Mouse (Mus musculus) intestine, postnatal 0 days (tissue): ENCODE results near the gene Atpif1. TPM values are rescaled to one million over a fixed set of nuclear protein-coding genes. Genes with fewer than 3 reads are reported as not detected.
A peak's percentile ranks its signal among the peaks of the same experiment; 100 is the strongest.

ENCODE experiments used
- ATAC-seq: fragments of 200-750 bp; cut with Nextera tagmentation; 2 replicates; pipeline ENCODE4 v1.8.0; 2017; ENCODE audit warnings: mild to moderate bottlenecking, moderate TSS enrichment, moderate library complexity
- H3K27ac ChIP-seq: fragments of 300-500 bp; sonication (generic); 2 replicates; pipeline ENCODE4 v1.5.1; 2014; ENCODE audit warnings: mild to moderate bottlenecking, low read depth, low read length, moderate library complexity
- H3K27me3 ChIP-seq: fragments of 300-500 bp; sonication (generic); replicated peaks from 2 replicates; pipeline ENCODE4 v1.6.1; 2014; ENCODE audit warnings: low read length, mixed read lengths; ENCODE audit not compliant: control insufficient read depth, insufficient read depth
- H3K36me3 ChIP-seq: fragments of 300-500 bp; sonication (generic); 2 replicates; pipeline ENCODE4 v1.6.1; 2014; ENCODE audit warnings: mild to moderate bottlenecking, moderate library complexity; ENCODE audit not compliant: control insufficient read depth, insufficient read depth
- H3K4me1 ChIP-seq: fragments of 300-500 bp; sonication (generic); replicated peaks from 2 replicates; pipeline ENCODE4 v1.6.1; 2014; ENCODE audit warnings: antibody characterized with exemption, low read length, mixed read lengths; ENCODE audit not compliant: control insufficient read depth, insufficient read depth
- H3K4me2 ChIP-seq: fragments of 300-500 bp; sonication (generic); replicated peaks from 2 replicates; pipeline ENCODE4 v1.6.1; 2014; ENCODE audit warnings: low read depth, mild to moderate bottlenecking, moderate library complexity
- H3K4me3 ChIP-seq: fragments of 300-500 bp; sonication (generic); 2 replicates; pipeline ENCODE4 v1.5.1; 2014; ENCODE audit warnings: low read depth, low read length
- H3K9ac ChIP-seq: fragments of 300-500 bp; sonication (generic); 2 replicates; pipeline ENCODE4 v1.6.1; 2014; ENCODE audit warnings: mild to moderate bottlenecking, low read depth, low read length
- H3K9me3 ChIP-seq: fragments of 300-500 bp; sonication (generic); 2 replicates; pipeline ENCODE4 v1.6.1; 2016; ENCODE audit warnings: mixed run types; ENCODE audit not compliant: control insufficient read depth
- CTCF ChIP-seq: sonication (generic); IDR thresholded peaks from 2 replicates; pipeline ENCODE4 v1.5.1; 2016; ENCODE audit warnings: low read depth, mild to moderate bottlenecking, control low read depth, antibody characterized with exemption, moderate library complexity
- WGBS: fragments of 180-500 bp; shearing (Covaris S2); extraction: QIAGEN DNeasy Blood & Tissue Kit; methylation state at CpG from one replicate; pipeline ENCODE4 v1.1.7; 2014; 5-methylcytosine and 5-hydroxymethylcytosine counted together
- polyA plus RNA-seq: library from polyadenylated mRNA; unstranded; fragments of >200 nt; fragmentation: Nextera tagmentation; extraction: Ambion mirVana; gene quantifications from 2 replicates; pipeline ENCODE4 v1.2.1, GENCODE M21; 2015

Gene Atpif1
- polyA plus RNA-seq, 1 experiment from 2014 or later, result 1,835 TPM

GRCm38 (mm10) chr4:132519188-132519587 lies 14.3 kb downstream of the Atpif1 start:
- Histone ChIP-seq H3K9me3 (no peaks in the 10 kb centered on the region), H3K27me3 (no peaks in the 10 kb centered on the region), H3K9ac (no peak overlapping the region), H3K27ac (no peak overlapping the region), H3K4me3 (no peak overlapping the region), H3K4me2 (no peak overlapping the region), H3K36me3 (no peaks in the 10 kb centered on the region), H3K4me1 (peaks cover under 1% of the 10 kb centered on the region; the same call in 1 of the 2 replicates)
- no peak for TF ChIP-seq CTCF
- WGBS, result 55% methylated on average over 3 of the region's 3 CpGs
- ATAC-seq, result no peak

- H3K4me1 ChIP-seq, result no peaks in the 10 kb centered on the region; the same call in 1 of the 2 replicates
- H3K4me3 ChIP-seq, result no peak overlapping the region
- TF ChIP-seq CTCF, result no peak
- ATAC-seq, result peak; percentile 67
- H3K36me3 ChIP-seq, result no peaks in the 10 kb centered on the region
- no peaks in the 10 kb centered on the region for H3K27me3 ChIP-seq
- 33% methylated on average over 8 of the region's 8 CpGs for WGBS
- 0 out of 2 replicates have a peak overlapping the region, but pooled peaks have one; percentile 4 for H3K4me2 ChIP-seq
- H3K9me3 ChIP-seq, result no peaks in the 10 kb centered on the region
- H3K27ac ChIP-seq, result peak overlapping the region; percentile 65
- no peak overlapping the region for H3K9ac ChIP-seq
Observed at GRCm38 (mm10) chr4:132518066-132518465, 15.4 kb downstream of the Atpif1 start.

GRCm38 (mm10) chr4:132515369-132516155 lies 17.9 kb downstream of the Atpif1 start:
- Histone ChIP-seq H3K36me3 (no peaks in the 10 kb centered on the region), H3K27ac (peak overlapping the region; percentile 43), H3K27me3 (no peaks in the 10 kb centered on the region), H3K4me1 (no peaks in the 10 kb centered on the region; the same call in 1 of the 2 replicates), H3K9me3 (no peaks in the 10 kb centered on the region), H3K4me2 (peak overlapping the region; percentile 68), H3K9ac (no peak overlapping the region), H3K4me3 (peak overlapping the region; percentile 41)
- 20% methylated on average over 22 of the region's 22 CpGs for WGBS
- peak; percentile 84 for ATAC-seq
- no peak for TF ChIP-seq CTCF

GRCm38 (mm10) chr4:132514555-132515135 lies 18.8 kb downstream of the Atpif1 start:
- Histone ChIP-seq H3K9me3 (no peaks in the 10 kb centered on the region), H3K27ac (peak overlapping the region; percentile 43), H3K4me3 (peak overlapping the region; percentile 41), H3K27me3 (no peaks in the 10 kb centered on the region), H3K4me1 (no peaks in the 10 kb centered on the region; the same call in 1 of the 2 replicates), H3K36me3 (no peaks in the 10 kb centered on the region), H3K9ac (peak overlapping the region; percentile 46), H3K4me2 (peak overlapping the region; percentile 68)
- peak; percentile 89 for TF ChIP-seq CTCF
- no peak for ATAC-seq
- 2% methylated on average over 21 of the region's 21 CpGs for WGBS

- Histone ChIP-seq H3K27me3 (no peaks in the 10 kb centered on the region), H3K9me3 (no peaks in the 10 kb centered on the region), H3K9ac (no peak overlapping the region), H3K27ac (no peak overlapping the region), H3K4me3 (no peak overlapping the region), H3K4me2 (no peak overlapping the region), H3K4me1 (peaks cover 2% of the 10 kb centered on the region; the same call in 1 of the 2 replicates), H3K36me3 (no peaks in the 10 kb centered on the region)
- no peak for ATAC-seq
- WGBS, result 49% methylated on average over 14 of the region's 14 CpGs
- TF ChIP-seq CTCF, result no peak
Observed at GRCm38 (mm10) chr4:132513395-132514273, 19.8 kb downstream of the Atpif1 start.

GRCm38 (mm10) chr4:132512080-132512479 lies 21.4 kb downstream of the Atpif1 start:
- no peak overlapping the region for H3K4me3 ChIP-seq
- no peak overlapping the region for H3K27ac ChIP-seq
- TF ChIP-seq CTCF, result no peak
- 0 out of 2 replicates have a peak, but pooled peaks cover 4% of the 10 kb centered on the region for H3K4me1 ChIP-seq
- 77% methylated on average over 3 of the region's 3 CpGs for WGBS
- H3K9me3 ChIP-seq, result no peaks in the 10 kb centered on the region
- no peak overlapping the region for H3K9ac ChIP-seq
- H3K36me3 ChIP-seq, result no peaks in the 10 kb centered on the region
- H3K27me3 ChIP-seq, result no peaks in the 10 kb centered on the region
- no peak overlapping the region for H3K4me2 ChIP-seq
- ATAC-seq, result no peak
